Mouse (Mus musculus): ENCODE measurements around the gene Tdrd5. TPM values are rescaled to one million over a fixed set of nuclear protein-coding genes. Genes with fewer than 3 reads are reported as not detected.

Tdrd5 gene
- total RNA-seq, 4 experiments from 2014 or later = 2.6 to 2.8 (median 2.6) TPM

Other genes starting within 250 kb of the Tdrd5 start
- 1 to 10 TPM; 6.9 to 8.0 (median 7.4) TPM for gene Fam163a, start 98.6 kb downstream of the Tdrd5 start, total RNA-seq (2022)
- gene Nphs2, start 7.1 kb upstream of the Tdrd5 start, total RNA-seq (2022) = under 1 TPM; 0.30 to 0.71 (median 0.52) TPM
- gene Gm2000, start 62.4 kb upstream of the Tdrd5 start, total RNA-seq (2022) = 100 to 1,000 TPM; 332 to 421 (median 371) TPM
- under 1 TPM; 0.15 to 0.70 (median 0.32) TPM for gene Axdnd1, start 117.5 kb upstream of the Tdrd5 start, total RNA-seq (2022)
- gene Soat1, start 170.7 kb upstream of the Tdrd5 start, total RNA-seq (2022) = 10 to 100 TPM; 45.3 to 61.8 (median 49.9) TPM
- 10 to 100 TPM; 40.3 to 52.2 (median 46.6) TPM for gene Gm10031, start 220.3 kb upstream of the Tdrd5 start, total RNA-seq (2022)